Mouse (Mus musculus): Measurements from ENCODE around the gene Gpr157.
A peak's percentile ranks its signal among the peaks of the same experiment; 100 is the strongest.

The Gpr157 gene

DNA sequence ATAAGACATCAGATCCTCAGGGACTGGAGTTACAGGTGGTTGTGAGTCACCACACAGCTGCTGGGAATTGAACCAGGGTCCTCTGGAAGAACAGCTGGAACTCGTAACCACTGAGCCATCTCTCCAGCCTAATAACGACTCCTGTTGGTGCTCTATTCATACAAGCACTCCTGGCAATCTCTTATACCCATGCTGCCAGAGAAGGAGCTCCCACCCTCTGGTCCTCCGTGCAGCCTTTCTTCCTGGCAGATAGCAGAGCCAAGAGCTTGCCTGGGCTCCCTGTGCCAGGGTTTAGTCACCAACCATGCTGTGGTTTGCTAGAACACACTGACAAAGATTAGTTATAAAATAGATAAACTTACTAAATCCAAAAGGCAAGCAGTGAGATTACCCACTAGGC is 22.5 kb downstream of the Gpr157 start:
- no peak for DNase-seq (ENCODE audit: extremely low spot score, low spot score)

DNA sequence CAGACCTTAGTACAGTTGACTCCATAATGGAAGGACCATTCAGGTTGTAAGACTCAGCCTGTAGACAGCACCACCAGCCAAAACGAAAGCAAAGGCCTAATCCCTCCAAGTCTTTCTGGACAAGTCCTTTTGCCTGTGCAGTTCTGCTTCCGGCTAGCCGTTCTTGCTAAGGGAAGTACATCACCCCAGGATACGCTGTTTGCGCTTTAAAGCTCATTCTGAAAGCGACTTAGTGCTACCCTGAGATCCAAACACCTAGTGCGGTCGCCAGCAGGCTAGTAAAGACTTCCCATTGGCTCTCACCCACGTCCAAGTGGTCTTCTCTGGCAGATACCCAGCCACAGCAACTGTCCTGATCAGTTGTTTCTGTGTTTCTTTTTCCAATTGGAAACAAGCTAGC is 23.2 kb downstream of the Gpr157 start:
- no peak for DNase-seq (ENCODE audit: extremely low spot score, low spot score)

DNA sequence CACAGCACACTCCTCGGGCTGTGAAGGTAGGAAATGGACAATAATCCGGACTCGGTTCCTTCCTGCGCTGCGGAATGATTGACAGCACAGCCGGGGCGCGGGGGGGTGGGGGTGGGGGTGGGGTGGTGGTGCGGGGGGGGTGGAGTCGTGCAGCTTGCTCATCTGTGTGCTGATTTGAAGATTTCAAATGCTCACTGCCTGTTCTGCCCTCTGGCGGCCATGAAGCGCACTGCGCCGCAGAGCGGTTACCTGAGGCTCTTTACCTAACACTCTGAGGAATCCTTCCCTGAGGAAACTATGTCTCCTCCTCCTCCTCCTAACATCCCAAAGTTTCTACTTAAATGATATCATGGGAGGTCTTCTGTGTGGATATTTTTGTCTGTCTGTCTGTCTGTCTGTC is 25.7 kb downstream of the Gpr157 start:
- DNase-seq (ENCODE audit: extremely low spot score, low spot score) = peak; percentile 73

DNA sequence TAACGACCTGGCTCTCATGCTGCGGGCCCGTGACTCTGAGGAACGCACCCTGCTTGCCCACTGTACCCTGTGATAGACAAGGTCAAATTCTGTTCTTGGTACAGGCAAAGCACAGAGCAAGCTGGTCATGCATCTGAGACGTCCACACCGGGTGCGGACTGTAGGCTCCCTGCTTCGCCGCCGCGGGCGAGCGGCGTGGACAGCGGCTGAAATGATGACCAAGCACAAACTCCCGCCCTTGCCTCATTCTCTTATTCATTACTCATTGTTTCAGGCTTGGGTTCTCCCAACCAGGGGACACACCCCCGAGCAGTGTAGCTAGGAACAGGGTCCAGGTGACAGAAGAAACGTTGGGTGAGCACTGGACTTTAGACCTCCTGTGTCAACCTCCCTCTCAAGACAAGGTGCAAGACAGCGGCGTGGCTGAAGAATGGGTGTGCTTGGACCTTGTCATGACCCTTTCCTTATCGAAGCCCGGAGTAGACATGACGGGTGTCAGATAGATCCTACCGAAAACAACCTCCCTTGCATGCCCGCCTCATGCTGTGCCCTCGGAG is 27.4 kb downstream of the Gpr157 start:
- no peak for DNase-seq (ENCODE audit: extremely low spot score, low spot score)

DNA sequence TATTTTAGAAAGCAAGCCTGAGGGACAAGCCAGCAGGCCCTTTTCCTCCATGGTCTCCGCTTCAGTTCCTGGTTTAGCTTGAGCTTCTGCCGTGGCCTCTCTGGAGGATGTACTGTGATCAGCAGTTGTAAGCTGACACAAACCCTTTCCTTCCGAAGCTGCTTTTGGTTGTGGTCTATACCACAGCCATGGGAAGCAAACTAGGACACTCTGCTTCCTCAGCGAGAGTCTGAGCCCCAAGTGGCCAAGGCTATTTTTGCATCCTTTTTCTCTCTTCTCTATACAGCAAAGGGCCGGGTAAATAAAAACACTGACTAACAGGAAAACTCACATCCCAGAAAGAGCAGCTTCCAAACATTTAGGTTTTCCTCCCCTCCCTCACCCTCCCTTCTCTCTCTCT is 30.1 kb downstream of the Gpr157 start:
- no peak for DNase-seq (ENCODE audit: extremely low spot score, low spot score)

DNA sequence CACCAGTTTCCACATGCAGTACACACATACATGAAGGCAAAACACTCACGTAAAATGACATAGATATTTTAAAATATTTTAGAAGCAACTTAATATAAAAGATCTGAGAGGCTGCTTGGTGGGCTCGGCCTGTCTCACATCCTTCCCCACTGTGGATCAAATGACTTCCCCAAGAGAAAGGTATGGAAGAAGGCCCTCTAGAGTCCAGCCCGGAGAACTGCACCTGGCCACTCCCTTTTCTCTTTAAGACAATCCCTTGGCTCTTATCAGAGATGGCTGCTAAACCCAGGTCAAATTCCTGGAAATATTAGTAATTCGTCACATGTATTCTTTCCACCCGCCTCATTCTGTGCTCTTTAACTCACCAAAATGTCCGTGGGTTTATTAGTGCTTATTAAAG is 31.0 kb downstream of the Gpr157 start:
- DNase-seq (ENCODE audit: extremely low spot score, low spot score) = no peak

DNA sequence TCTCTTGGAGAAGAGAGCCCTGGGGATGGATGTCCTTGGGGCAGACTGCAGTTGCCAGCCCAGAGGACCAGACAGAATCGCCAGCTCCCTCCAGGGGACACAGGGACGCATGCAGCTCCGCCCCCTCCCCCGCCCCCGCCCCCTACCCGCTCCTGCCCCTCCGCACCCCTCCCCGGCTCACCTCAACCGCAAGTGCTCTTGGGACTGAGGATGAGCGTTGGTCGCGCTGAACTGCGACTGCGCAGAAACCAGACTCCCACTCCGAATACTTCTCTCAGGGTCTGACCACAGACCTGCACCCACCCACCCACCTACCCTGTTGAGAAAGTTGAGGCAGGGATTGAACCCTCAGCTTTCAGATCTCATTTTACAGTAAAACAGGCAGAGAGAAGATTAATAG is 31.9 kb downstream of the Gpr157 start, which contains the start of gene Slc2a5:
Gene Slc2a5, plus strand, starts transcription at position 229 of the 400 bp plus-strand sequence.
- DNase-seq (ENCODE audit: extremely low spot score, low spot score) = peak; percentile 53

DNA sequence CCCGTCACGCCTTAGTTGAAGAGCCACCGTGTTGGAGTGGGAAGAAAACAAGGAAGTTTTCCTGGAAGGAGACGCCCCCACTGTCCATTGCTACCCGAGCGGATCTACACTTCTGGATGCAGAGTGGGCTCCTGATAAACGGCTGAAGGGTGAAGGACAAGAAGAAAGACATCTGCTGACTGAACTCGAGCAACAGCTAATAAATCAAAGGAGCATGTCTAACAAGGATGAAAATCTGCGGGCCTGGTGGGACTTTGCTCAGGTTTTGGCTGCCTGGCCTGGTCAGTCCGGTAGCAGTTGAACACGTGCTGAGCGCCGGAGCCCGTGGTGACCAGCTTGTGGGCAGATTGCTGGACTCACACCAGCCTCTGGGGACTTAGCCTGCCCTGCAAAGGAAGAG is 32.5 kb downstream of the Gpr157 start:
- DNase-seq (ENCODE audit: extremely low spot score, low spot score) = no peak

DNA sequence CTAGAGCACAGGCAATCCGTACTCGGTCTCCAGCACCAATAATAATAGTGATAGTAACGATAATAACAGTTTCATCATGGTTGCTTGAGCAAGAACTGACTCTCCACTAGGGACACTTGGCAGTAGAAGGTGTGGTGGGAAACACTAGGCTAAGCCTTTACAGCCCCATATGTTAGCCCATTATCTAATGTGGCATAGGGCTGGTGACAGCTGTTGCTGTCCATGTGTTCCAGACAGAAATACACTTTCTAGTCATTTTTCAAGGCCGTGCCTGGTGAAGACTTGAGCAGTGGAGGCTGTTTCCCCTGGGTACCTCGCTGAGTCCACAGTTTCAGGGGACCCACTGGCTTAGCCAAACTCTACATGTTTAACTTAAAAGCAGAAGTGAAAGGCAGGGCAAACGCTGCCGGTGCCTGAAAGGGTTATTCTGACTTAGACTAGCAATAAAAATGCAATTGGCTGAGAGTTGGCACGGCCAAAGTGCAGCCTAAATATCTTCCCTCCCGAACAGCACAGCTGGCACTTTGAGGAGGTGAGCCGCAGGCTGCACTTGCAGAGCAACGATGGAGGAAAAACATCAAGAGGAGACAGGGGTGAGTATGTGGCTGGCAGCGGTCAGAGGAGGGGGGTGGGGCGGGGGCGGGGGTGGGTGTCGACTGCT is 33.1 kb downstream of the Gpr157 start:
- DNase-seq (ENCODE audit: extremely low spot score, low spot score) = no peak

DNA sequence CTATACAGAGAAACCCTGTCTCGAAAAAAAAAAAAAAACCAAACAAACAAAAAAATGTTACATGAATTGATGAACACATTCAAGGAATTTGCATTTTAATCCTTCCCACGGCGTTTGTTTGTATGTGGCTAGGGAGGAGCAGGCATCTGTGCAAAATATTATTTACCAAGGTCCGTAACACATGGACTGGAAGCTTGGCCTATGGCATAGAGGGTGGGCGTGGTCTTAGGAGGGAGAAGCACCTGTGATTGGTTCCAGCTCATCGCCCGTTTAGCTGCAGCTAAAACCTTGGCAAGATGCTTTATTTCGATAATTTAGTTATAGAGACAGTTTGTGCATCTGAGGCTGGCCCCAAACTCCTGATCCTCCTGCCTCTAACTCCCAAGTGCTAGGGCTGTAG is 34.3 kb downstream of the Gpr157 start:
- no peak for DNase-seq (ENCODE audit: extremely low spot score, low spot score)

DNA sequence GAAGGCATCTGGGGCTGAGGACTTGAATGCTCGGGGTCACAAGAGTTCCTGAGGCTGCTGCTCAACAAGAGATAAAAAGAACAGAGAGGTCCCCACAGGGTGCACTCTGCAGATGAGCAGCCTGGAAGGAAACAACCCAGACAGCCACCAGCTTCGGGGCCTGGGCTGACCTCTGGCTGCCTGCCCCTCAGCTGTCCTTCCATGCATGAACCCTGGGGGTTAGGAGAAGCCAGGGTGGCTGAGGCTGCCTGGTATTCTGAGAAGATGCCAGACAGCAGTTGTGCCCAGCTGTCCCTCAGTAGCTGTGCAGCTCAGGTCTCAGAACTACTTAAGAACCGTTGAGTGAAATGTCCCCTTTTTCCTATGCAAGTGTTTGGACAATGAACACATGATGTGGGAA is 35.3 kb downstream of the Gpr157 start:
- no peak for DNase-seq (ENCODE audit: extremely low spot score, low spot score)

DNA sequence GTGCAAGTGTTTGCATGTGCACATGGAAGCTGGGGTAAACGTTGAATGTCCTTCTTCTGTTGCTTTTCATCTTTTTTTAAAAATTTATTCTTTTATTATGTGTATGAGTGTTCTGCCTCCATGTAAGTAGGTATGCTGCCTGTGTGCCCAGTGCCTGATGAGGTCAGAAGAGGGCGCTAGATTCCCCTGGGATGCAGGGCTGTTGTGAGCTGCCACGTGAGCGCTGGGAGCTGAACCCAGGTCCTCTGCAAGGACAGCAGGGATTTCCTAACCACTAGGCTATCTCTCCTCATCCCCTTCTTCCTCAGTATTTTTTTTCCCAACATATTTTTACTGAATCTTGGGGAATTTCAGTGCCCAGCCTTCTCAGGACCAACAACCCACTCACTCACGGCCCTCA is 39.2 kb downstream of the Gpr157 start:
- DNase-seq (ENCODE audit: extremely low spot score, low spot score) = no peak

DNA sequence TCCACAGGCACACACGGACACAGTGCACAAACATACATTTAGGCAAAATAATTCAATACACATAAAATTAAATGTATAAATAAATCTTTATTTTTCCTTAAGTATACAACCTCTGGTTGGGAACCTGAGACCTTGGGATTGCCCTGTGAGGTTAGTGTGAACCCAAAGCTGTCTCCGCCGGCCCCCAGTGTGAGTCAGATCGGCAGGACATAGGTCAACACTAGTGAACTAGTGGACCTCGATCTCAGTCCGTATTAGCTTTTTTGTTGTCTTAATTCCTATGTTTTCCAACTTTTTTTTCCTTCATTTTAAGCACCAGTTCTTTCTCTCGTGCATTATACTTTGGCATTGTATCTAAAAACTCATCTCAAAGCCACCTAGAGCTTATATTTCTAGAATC is 40.7 kb downstream of the Gpr157 start:
- DNase-seq (ENCODE audit: extremely low spot score, low spot score) = no peak

DNA sequence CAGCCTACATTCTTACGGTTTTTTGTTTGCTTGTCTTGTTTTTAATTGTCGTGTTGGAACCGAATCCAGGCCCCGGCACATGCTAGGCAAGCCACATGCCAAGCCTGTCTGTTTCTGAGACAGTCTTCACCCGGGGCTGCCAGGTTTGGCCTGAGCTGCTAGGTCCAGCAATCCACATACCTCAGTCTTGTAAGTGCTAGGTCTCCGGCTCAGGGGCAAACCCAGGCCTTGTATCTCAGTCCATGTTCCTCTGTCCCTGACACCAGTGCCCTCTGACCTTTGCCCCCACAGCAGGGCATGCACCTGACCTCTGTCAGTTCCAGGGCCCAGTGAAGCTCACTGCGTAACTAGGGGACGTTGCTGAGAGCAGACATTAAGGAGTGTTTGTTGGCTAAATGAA is 41.4 kb downstream of the Gpr157 start:
- DNase-seq (ENCODE audit: extremely low spot score, low spot score) = no peak

DNA sequence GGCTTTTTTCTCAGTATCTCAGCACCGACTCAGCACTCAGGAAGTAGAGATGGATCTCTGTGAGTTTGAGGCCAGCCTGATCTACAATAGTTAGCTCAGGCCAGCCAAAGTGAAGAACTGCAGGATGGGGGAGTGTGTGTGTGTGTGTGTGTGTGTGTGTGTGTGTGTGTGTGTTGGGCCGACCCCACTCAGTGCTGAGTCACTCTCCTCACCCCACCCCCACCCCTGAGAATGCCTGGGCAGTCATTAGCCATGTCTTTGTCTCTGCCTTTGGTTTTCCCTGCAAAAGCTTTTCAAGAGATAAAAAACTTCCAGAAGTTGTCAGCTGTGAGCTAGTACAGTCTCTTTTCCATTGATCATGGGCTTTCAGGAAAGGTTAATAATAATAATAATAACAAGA is 43.5 kb downstream of the Gpr157 start:
- no peak for DNase-seq (ENCODE audit: extremely low spot score, low spot score)

DNA sequence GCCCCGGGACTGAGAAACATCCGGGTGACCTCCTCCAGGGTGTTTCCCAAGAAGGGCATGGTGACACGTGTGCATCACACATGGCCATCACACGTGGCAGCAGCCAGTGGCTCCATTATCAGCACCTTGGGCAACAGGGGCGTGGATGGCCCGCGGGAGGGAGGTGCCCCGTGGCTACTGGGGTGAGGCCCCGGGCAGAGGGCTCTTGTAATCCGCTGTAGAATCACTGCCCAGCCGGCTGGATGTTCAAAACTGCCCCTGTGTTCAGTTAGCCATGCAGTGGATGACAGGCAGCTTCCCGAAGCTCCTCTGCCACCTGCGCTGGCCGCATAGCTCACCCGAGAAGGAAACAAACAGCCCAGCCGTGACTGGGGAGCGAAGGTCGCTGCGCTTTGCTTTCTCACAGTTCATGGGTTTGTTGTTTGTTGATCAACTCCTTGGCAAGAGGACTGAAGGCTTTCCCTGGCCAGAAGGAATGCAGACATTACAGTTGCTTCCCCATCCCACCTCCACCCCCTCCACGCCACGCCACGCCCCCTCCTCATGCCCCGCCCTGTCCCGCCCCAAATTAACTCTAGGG is 45.6 kb downstream of the Gpr157 start:
- no peak for DNase-seq (ENCODE audit: extremely low spot score, low spot score)

DNA sequence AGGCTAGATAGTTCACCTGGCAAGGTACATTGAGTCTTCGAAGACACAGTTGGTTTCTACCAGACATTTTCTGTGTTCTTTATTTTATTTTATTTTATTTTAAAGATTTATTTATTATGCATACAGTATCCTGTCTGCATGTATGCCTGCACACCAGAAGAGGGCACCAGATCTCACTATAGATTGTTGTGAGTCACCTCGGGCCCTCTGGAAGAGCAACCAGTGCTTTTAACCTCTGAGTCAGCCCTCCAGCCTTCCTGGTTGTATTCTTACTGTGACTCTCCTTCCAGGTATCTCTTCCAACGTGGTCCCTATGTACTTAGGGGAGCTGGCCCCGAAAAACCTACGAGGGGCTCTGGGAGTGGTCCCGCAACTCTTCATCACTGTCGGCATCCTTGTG is 48.1 kb downstream of the Gpr157 start:
- DNase-seq (ENCODE audit: extremely low spot score, low spot score) = no peak

DNA sequence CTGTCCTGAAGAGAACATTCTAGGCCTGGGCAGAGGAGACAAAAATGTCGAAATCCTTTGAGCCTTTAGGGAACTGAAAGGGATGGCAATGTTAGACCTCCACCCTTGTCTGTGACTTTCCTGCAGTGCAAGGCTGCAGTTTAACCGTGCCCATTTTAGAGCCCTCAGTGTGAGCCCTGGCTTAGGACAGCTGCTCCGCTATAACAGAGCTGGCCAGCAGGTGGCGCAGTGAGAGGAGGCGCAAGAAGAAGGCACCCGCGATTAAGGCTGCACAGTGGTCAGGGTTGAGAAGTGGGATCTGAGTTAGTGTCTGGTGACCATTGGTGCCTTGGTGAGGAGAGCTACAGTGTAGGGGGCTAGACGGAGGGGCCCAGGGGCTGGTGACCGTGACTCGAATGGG is 49.5 kb downstream of the Gpr157 start:
- peak; percentile 86 for DNase-seq (ENCODE audit: extremely low spot score, low spot score)

DNA sequence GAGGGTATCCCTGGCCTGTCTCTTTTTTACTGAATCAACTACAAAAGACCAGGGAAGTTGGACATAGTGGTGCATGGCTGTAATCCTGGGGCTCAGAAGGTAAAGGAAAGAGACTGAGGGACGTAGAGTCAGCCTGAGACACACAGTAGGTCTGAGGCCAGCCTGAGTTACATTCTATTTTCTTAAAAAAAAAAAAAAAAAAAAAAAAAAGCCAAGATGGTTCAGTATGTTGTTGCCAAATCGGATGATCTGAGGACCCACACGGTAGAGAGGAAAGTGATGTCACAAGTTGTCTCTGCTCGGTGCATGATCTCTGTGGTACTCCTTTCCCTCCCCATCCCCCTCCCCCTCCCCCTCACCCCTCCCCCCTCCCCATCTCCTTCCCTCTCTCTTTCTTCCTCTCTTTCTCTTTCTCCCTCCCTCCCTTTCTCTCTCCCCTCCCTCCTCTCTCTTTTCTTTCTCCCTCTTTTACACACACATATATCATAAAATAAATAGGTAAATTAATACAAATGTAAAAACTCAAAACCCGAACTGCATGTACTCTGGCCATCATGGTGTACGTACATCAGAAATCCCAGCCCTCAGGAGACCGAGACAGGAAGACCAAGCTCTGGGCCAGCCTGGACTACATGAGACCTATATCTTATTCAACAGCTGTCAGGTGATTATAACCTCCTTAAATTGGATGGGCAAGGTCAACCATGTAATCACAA is 50.4 kb downstream of the Gpr157 start:
- no peak for DNase-seq (ENCODE audit: extremely low spot score, low spot score)

DNA sequence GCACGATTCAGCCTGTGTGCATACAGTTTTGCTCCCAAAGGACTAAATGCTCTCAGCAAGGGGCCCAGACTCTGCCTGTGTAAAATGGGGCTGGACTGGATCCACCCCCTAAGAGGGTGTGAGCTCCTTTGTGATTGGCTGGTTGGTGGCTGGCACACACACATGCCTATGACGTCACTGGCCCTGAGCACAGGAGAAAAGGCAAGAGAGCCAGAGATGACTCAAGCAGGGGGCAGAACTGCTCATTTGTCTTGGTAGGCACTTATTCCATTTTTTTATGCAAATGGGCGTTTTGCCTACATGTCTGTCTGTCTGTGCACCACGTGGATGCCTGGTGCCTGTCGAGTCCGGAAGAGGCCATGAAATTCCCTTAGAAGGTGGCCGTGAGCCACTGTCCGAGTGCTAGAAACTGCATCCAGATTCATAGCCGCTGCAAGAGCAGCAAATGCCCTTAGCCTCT is 50.9 kb downstream of the Gpr157 start:
- peak; percentile 59 for DNase-seq (ENCODE audit: extremely low spot score, low spot score)

DNA sequence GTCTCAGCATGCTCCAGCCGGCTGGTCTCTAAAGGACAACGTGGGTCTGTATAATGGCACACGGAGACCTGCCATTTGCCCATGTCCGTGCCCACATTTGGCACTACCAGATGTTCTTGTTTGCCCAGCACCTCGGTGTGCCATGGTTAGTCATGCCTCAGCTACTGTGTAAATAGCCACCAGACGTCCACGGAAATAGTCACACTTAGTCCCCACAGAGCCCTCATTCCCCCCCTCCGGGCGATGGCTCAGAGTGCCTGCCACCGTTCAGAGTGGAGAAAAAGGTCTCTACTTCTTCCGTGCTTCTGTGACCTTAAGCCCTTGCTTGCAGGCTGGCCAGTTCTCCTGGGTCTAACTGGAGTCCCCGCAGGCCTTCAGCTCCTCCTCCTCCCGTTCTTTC is 51.9 kb downstream of the Gpr157 start:
- DNase-seq (ENCODE audit: extremely low spot score, low spot score) = no peak

DNA sequence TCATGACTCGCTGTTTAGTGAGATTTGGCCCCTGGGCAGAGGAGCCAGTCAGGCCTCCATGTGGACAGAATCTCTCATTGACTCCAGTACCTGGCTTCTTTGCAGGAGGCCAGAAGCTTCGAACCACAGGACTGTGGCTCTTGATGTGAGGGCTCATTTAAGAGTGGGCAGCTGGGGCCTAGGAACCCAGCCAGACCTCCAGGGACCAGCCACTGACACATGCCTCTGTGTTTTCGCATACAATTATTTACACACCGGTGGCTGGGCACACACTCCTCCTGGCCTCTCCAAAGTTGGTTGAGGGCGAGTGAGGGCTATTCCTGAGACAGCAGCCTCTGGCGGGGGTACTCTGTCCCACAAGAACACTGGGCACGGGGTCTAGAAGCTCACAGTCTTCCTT is 53.2 kb downstream of the Gpr157 start:
- no peak for DNase-seq (ENCODE audit: extremely low spot score, low spot score)

DNA sequence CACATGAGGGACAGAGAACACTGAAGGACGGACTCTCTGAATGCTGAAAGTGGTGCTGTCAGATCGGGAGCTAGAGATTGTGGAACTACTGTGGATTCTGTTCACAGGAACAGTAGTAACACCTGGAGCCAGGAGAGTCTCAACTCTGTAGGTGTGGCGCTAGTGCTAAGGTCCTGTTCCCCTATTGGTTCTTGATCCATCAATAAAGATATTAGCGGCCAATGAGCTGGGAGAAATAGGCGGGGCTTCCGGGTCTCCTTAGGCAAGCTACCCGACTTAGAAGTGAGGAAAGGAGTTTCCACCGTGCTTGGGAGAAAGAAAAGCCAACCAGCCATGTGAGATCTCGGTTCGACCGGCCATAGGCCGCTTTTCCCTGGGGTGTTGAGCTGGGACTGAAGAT is 57.1 kb downstream of the Gpr157 start:
- DNase-seq (ENCODE audit: extremely low spot score, low spot score) = no peak
